Mouse (Mus musculus) lung, adult 2 months (tissue): Measurements from ENCODE around the gene Fli1. TPM values are rescaled to one million over a fixed set of nuclear protein-coding genes. Genes with fewer than 3 reads are reported as not detected.

Experiments used
- DNase-seq: peaks from one replicate; pipeline ENCODE4 v3.0.0; 2022
- H3K4me1 ChIP-seq: fragments of 200-500 bp; 2 replicates; pipeline ENCODE4 v1.6.1; 2011; ENCODE audit warnings: low read length; ENCODE audit not compliant: control insufficient read depth, insufficient read depth
- H3K4me3 ChIP-seq: fragments of 200-500 bp; replicated peaks from 2 replicates; pipeline ENCODE3; 2011; ENCODE audit warnings: low read depth, mild to moderate bottlenecking, control low read depth, low read length; ENCODE audit errors: extremely low read depth
- CTCF ChIP-seq: fragments of 200-500 bp; IDR thresholded peaks from 2 replicates; pipeline ENCODE4 v1.5.1; 2011; ENCODE audit warnings: mild to moderate bottlenecking, low read length, control low read depth; ENCODE audit not compliant: insufficient read depth
- POLR2A ChIP-seq: fragments of 200-500 bp; IDR thresholded peaks from 2 replicates; pipeline ENCODE4 v1.6.1; 2011; ENCODE audit warnings: low read depth, mild to moderate bottlenecking, control low read depth, low read length, borderline replicate concordance; ENCODE audit errors: extremely low read depth
- WGBS: fragments of 180-500 bp; shearing (Covaris S2); methylation state at CpG from one replicate; pipeline ENCODE4 v1.1.7; 2018; 5-methylcytosine and 5-hydroxymethylcytosine counted together
- polyA plus RNA-seq: library from polyadenylated mRNA; depleted of rRNA; stranded (reverse); fragments of >200 nt; gene quantifications from 2 replicates; pipeline ENCODE4 v1.2.3, GENCODE M21; 2012

Gene Fli1
- polyA plus RNA-seq, 1 experiment, result 14.1 TPM

- TF ChIP-seq CTCF (no peak), POLR2A (no peak)
- Histone ChIP-seq H3K4me3 (no peak overlapping the region), H3K4me1 (peaks cover 13% of the 10 kb centered on the region)
- DNase-seq, result no peak
- WGBS, result 49% methylated on average over 5 of the region's 5 CpGs
Observed at GRCm38 (mm10) chr9:32525787-32526186, 16.9 kb downstream of the Fli1 start.

- Histone ChIP-seq H3K4me3 (no peak overlapping the region), H3K4me1 (peaks cover 24% of the 10 kb centered on the region)
- TF ChIP-seq POLR2A, result no peak
- no peak for TF ChIP-seq CTCF
- 52% methylated on average over 2 of the region's 2 CpGs for WGBS
- DNase-seq, result no peak
Observed at GRCm38 (mm10) chr9:32522536-32523245, 20.0 kb downstream of the Fli1 start.

GRCm38 (mm10) chr9:32521331-32521730 is 21.3 kb downstream of the Fli1 start:
- WGBS, result 50% methylated on average over 3 of the region's 3 CpGs
- DNase-seq, result no peak
- TF ChIP-seq CTCF, result no peak
- no peak for TF ChIP-seq POLR2A
- H3K4me3 ChIP-seq, result no peak overlapping the region
- peaks cover 28% of the 10 kb centered on the region for H3K4me1 ChIP-seq

GRCm38 (mm10) chr9:32520821-32521220 is 21.8 kb downstream of the Fli1 start:
- DNase-seq, result no peak
- Histone ChIP-seq H3K4me1 (peaks cover 25% of the 10 kb centered on the region), H3K4me3 (no peak overlapping the region)
- TF ChIP-seq POLR2A (no peak), CTCF (no peak)
- 63% methylated on average over 6 of the region's 6 CpGs for WGBS

GRCm38 (mm10) chr9:32519101-32520051 is 23.3 kb downstream of the Fli1 start:
- Histone ChIP-seq H3K4me3 (no peak overlapping the region), H3K4me1 (peaks cover 28% of the 10 kb centered on the region)
- no peak for DNase-seq
- 35% methylated on average over 22 of the region's 22 CpGs for WGBS
- TF ChIP-seq POLR2A (no peak), CTCF (no peak)

- WGBS, result 37% methylated on average over 13 of the region's 13 CpGs
- TF ChIP-seq POLR2A (no peak), CTCF (no peak)
- Histone ChIP-seq H3K4me3 (no peak overlapping the region), H3K4me1 (peaks cover 30% of the 10 kb centered on the region)
- DNase-seq, result no peak
Observed at GRCm38 (mm10) chr9:32518351-32519075, 24.1 kb downstream of the Fli1 start.

GRCm38 (mm10) chr9:32516691-32517090 is 26.0 kb downstream of the Fli1 start:
- Histone ChIP-seq H3K4me1 (peaks cover 27% of the 10 kb centered on the region), H3K4me3 (no peak overlapping the region)
- 37% methylated on average over 9 of the region's 9 CpGs for WGBS
- TF ChIP-seq POLR2A, result no peak
- TF ChIP-seq CTCF, result no peak
- no peak for DNase-seq

- WGBS, result 59% methylated on average over 10 of the region's 10 CpGs
- no peak for DNase-seq
- TF ChIP-seq CTCF, result no peak
- TF ChIP-seq POLR2A, result no peak
- no peak overlapping the region for H3K4me3 ChIP-seq
- H3K4me1 ChIP-seq, result peaks cover 27% of the 10 kb centered on the region
Observed at GRCm38 (mm10) chr9:32515894-32516686, 26.6 kb downstream of the Fli1 start.
